Mouse (Mus musculus): ENCODE measurements around the gene 2810459M11Rik.

DNA sequence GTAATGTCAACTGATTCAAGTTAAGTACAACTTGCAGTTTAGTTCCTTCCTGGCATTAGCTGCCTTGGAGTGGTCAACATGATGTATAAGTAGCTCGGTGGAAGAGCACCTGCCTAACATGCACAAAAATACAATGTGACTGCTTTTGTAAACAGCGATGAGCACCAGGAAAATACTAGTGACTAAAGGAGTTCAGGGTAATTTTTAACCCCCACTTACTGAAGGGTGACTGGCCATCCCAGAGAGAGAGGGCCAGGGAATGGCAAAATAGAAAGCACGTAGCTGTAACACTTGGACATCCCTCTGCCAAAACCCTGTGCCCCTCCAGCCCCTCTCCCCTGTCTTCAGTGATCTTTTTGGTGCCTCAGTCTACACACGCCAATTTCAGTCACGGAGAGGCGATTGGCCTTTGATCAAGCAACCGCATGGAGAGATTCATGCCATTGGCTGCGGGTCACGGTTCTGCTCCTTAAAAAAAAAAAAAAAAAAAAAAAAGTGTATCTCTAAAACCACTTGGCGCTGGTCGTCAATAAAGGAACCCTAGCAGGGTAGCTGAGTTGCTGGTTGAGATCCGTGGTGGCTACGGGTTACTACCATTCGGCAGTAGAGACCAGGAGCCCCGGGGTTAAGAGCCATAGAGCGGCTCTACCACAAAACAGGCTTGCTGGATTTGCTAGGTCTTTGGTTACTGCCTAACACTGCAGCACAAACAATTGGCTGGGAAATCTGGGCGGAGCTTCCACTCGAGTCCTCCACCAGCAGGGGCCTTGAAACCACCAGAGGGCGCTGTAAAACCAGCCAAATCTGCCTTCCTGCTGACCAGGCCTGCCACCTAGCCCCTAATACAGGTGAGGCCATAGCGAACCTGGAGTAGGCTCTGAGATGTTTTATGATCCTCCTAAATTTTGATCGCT, 13.4 kb downstream of the 2810459M11Rik start:
- peak; percentile 97 for TF ChIP-seq CTCF (IDR thresholded peaks at IDR 0.05; ENCODE audit: low read depth)
- no peak for TF ChIP-seq EP300 (IDR thresholded peaks at IDR 0.05; ENCODE audit: low read depth)

All from liver, embryonic 14.5 days (tissue).